Mouse (Mus musculus) liver, embryonic 14.5 days (tissue): ENCODE data around the gene Enpep.

Experiments
- CTCF ChIP-seq: IDR thresholded peaks from 2 replicates; pipeline ENCODE4 v1.5.1; 2016; ENCODE audit warnings: antibody characterized with exemption, low read depth, control low read depth
- EP300 ChIP-seq: IDR thresholded peaks from 2 replicates; pipeline ENCODE4 v1.6.1; 2016; ENCODE audit warnings: antibody characterized with exemption, low read depth

DNA sequence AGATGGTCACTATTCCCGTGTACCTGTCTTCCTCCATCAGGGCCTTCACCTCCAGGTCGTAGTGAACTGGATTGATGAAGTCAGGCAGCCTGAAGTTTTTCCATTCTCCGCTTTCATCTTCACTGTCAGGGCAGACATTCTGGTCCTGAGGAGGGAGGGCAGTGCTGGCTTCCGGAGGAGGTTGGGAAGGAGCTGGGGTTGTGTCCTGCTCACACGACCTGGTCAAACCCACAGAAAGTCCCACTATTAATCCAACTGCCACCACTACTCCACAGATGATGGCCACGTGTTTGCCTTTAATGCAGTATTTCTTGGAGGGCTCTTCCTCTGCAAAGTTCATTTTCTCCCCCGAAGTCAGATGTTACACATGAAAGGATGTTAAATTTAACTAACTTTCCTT, 378 bp downstream of the Enpep start:
- no peak for TF ChIP-seq CTCF
- TF ChIP-seq EP300, result no peak
